Mouse (Mus musculus) c-Kit-positive CD71-negative TER-119-negative erythroid progenitor cells, embryonic 14.5 days (primary cell): ENCODE results near the gene Rps12.
"Not testable (repeated sequence)": the region's sequence is repeated elsewhere in the genome, so short reads cannot be mapped to it uniquely, and the experiment has no call there.

Experiments used
- DNase-seq: peaks from one replicate; pipeline ENCODE4 v3.0.0-alpha.2; 2013; ENCODE audit warnings: low read depth

The Rps12 gene

GRCm38 (mm10) chr10:23787062-23787821 is at the start of gene Rps12:
Gene Rps12, minus strand, starts transcription at chr10:23787275.
- peak; percentile 96 for DNase-seq

- no peak for DNase-seq
Observed at GRCm38 (mm10) chr10:23836003-23836964, 49.2 kb upstream of the Rps12 start.

DNA sequence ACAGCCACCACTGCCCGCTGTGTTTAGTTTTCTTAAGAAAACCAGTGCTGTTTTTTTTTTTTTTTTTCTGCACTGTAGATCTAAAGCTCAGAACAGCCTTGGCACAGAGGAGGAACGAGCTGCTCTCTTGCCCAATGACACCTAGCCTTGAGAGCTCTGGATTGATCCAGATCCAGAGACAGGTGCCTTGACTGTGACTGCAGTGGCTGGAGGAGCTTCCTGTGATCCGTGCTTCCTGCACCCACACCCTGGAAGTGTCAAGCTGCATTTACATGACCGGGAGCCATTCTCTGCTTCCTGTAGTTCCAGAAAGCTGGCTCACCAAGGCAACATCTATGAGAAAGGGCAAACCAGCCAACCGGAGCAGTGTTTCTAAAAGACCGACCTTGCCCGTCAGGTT is 39.4 kb upstream of the Rps12 start:
- DNase-seq, result no peak

DNA sequence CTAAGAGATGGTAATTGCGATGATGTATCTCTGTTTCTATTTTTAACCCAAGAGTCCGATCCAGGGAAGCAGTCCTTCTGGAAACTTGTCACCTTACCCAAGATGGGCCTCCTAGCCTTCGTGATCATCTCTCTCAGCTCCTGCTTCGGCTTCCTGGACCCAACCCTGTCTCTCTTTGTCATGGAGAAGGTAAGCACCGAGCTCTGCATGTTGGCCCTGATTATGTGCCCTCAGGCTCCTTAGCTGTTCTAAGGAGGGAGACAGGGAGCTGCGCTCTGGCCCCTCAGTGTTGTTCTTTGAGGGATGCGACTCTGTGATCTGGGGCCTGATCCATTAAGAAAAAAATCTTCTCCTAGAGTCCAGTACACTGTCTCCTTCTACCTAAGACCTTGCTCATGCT is 29.2 kb upstream of the Rps12 start:
- DNase-seq, result no peak

DNA sequence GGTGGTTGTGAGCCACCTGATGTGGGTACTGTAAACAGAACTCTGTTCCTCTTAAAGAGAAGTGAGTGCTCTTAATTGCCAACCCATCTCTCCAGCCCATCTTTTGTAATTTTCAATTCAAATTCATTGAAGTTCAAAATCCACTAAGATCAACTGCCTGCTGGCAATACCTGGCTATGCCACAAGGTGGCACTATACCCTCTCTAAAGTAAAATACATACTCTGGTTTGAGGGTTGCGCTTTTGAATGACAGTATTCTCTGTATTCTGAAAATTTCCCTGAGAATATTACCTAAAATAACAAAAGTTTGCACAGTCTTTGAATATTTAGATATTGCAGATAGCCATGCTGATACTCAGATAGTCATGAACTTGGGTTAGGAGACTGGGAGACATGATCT is 28.1 kb upstream of the Rps12 start:
- peak; percentile 57 for DNase-seq

DNA sequence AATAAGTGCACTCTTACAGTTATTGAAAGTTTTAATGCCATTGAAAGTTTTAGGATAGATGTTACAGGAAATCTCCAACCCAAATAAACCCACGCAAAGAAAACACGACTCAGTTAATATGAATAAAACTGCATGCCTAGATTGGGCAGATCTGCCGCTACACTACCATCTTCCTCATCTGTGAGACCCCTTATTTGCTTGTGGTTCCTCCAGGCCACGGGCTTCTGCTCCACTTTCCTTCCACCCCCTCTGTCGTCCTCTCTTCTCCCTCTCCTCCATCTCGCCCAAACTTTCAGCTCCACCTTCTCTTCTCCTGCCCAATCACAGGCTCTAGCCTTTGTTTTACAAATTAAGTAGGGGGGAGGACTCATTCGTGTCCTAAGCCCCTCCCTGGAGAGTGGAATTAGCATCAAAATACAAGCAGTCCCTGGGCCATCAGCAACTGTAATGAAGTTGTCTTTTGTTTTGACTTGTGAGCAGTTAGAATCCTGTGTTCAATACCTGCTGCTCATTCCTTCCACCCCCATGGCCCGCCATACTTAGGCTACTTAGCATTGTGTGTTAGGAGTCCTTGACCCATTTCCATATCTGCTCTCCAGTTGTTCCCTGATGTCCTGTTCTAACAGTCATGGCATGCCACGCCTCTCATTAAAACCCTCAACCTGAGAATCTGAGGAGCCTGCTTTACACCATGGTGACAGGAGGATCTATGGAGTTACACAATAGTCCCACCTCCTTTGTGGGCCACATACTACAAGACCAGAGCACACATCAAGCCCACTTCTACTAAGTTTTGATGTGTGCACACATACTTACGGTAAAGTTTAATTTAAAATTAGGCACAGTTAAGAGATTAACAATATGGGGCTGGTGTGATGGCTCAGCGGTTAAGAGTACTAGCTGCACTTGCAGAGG is 26.0 kb upstream of the Rps12 start:
- DNase-seq, result no peak

GRCm38 (mm10) chr10:23812438-23812759 is 25.3 kb upstream of the Rps12 start:
- no peak for DNase-seq

- DNase-seq, result peak; percentile 53
Observed at GRCm38 (mm10) chr10:23811635-23812437, 24.8 kb upstream of the Rps12 start.

- no peak for DNase-seq
Observed at GRCm38 (mm10) chr10:23806201-23806600, 19.1 kb upstream of the Rps12 start.

DNA sequence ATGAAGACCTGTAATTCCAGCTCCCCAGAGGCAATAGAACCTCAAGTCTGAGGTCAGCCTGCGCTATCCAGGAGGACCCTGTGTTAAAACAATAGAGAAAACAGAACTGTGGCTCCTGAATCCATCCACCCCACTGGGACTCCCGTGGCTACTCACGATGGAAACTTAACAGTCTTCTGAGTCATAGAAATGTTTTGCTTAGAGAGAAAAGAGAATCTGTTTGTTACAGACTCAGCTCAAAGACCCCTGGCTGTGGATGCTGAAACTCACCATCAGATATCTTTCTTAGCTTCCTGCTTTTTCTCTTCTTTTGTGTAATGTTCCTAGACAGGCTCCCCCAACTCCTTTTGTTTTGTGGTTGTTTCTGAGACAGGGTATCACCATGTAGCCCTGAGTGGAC is 17.6 kb upstream of the Rps12 start:
- no peak for DNase-seq

DNA sequence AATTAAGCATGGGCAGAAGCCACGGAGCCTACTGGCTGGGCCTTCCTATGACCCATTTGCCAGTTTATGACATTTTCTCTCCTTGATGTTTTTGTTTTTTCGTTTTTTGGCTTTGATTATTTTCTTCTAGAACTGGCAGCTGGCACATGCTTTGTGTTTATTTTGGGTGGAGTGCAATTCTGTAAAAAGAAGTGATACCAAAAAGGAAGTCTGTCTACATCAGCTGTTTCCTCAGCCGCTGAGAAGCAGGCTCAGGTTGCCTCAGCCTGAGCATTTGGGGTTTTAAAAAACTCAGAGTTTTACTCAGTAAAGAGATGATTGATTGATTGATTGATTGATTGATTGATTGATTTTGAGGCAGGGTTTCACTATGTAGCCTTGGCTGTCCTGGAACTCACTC is 15.8 kb upstream of the Rps12 start:
- DNase-seq, result no peak

GRCm38 (mm10) chr10:23799933-23800332 is 12.9 kb upstream of the Rps12 start:
- no peak for DNase-seq

DNA sequence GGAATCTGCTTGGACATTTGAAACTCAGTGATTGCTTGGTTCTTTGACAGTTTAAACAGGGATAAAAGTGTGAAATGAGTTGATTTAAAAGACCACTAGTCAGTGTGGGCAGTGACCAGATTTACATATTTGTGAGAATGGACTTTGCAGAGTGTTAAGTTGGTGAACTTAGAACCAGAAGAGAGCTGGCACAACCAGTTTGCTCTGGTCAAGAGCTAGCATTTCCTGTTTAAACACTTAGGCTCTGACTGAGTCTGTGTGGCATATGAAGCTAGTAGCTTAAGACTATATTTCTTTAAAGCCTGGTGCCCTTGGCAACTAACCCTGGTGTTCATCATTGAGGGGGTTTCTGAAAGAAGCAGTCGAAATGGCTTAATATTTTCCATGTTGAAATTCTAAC is 11.1 kb upstream of the Rps12 start:
- DNase-seq, result no peak

DNA sequence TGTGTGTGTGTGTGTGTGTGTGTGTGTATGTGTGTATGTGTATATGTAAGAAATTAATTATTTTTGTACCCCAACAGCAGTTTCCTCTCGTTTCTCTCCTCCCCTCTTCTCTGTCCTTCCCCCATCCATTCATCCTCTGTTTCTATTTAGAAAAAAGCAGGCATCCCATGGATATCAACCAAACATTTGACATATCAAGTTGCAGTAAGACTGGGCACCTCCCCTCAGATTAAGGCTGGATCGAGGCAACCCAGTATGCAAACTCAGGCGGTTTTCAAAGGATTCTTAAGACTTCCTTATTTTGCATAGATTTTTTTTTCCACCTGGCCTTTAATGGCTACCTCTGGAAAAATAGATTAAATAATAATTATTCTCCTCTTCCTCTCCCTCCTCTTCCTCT is 10.5 kb upstream of the Rps12 start:
- DNase-seq, result no peak

DNA sequence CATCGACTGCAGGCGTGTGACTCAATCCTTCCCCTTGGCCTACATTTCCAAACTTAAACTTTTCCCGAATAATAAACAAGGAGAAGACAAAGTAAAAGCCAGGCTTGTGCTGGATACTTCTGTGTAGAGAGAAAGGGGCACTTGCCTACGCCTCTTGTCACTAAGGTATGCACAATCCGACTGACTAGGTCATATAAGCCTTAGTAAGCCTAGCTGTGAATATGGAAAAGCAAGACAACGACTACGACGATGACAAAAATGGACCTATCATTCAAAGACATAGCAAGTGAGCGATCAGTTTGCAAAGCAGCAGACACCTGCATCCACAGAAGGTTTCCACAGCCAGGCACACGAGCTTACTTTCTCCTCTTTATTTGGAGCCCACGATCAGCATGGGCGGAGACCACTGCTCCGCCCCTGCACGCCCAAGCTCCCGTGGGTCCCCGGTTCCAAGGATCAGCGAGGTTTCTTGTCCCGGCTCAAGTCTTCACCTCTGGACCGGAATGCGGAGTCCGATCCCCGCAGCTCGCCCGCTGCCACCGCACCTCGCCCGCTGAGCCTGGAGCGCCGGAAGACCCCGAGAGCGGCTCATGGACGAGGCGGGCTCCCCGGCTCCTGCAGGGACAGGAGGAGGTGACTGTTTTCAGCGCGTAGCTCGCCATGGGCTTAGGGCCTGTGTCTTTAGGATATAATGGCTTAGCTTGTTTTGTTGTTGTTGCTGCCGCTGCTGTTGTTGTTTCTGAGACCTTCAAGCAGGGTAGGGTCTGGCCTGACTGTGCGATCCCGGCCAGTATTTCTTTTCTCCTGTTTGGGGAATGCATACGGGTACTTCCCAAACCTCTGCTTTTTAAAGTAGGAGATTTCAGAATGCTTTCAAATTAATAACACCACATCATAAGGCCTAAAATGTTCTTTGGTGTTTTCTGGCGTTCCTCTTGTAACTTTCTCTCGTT is 9.8 kb upstream of the Rps12 start, which contains the start of gene Slc18b1:
Slc18b1 (plus strand) TSS at position 436 of the 953 bp plus-strand sequence.
- no peak for DNase-seq

DNA sequence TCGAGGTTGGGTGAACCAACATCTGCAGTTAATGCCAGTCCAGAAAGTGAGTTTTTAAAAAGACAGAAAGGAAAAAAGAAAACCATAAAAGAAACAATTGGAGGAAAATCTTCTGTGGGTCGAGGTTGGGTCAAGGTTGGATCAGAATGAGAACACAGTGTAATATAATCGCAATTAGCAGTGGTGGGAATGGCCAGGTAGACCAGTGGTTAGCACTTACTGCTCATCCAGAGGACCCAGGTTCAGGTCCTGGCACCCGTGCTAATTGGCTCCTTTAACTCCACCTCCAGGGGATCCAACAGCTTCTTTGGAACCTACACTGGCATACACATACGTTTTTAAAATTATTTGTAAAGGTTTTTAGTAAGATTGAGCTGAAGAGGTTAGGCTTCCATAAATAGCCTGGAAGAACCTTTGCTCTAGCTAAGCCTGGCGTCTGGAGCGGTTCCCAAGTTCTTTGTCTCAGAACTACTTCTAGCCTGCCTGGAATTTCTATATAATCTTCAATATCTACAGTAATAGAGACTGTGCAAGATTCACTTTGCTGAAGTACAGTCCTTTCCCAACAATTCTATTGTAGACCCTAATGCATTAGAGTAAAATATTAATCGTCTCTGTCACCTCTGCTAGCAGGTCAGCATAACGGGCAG is 8.9 kb upstream of the Rps12 start:
- no peak for DNase-seq

- no peak for DNase-seq
Observed at GRCm38 (mm10) chr10:23788056-23788600, 1.1 kb upstream of the Rps12 start.

DNA sequence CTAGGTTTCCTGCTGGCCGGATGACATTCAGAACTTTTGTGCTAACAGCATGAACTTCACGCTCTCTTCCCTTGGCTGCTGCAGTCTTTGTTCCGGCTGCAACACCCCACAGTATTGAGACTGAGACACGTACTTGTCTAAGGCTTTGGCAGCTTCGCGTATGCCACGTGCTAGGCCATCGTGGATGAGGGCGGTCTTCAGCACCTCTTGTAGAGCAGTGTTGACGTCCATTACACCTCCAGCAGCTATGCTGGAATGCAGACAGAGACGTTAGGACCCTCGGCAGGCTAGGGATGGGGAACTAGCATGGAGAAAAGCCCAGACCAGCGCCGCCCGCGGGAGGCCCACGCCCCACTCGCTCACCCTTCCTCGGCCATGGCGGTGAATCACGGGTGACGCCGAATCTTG is 440 bp downstream of the Rps12 start:
- not testable (repeated sequence) for DNase-seq

- DNase-seq, result no peak
Observed at GRCm38 (mm10) chr10:23786040-23786439, 1.0 kb downstream of the Rps12 start.
